Mouse (Mus musculus): ENCODE measurements around the gene Mrpl12. TPM values are rescaled to one million over a fixed set of nuclear protein-coding genes. Genes with fewer than 3 reads are reported as not detected.

Mrpl12 gene
- polyA plus RNA-seq, 1 experiment, result 218 TPM

GRCm38 (mm10) chr11:120491317-120492023 lies 7.1 kb downstream of the Mrpl12 start, which contains the start of gene Slc25a10:
Slc25a10 (plus strand) TSS chr11:120491840.
- Histone ChIP-seq H3K4me3 (peak within 1 kb of the TSS; percentile 68), H3K27me3 (ENCODE audit: control insufficient read depth, insufficient read depth, insufficient read length) (no peaks in the 10 kb centered on the region), H3K79me2 (ENCODE audit: control insufficient read depth, insufficient read depth) (peaks cover 14% of the 10 kb centered on the region), H3K36me3 (ENCODE audit: control insufficient read depth, insufficient read depth) (peaks cover 22% of the 10 kb centered on the region), H3ac (ENCODE audit: control insufficient read depth, insufficient read length) (peak within 1 kb of the TSS; percentile 79), H3K4me2 (ENCODE audit: low read depth) (peak within 1 kb of the TSS; percentile 85)
- TF ChIP-seq MYOD1 (IDR thresholded peaks at IDR 0.05; ENCODE audit: control insufficient read depth in 1 of 3, insufficient read length in 2 of 3, low read depth in 2 of 3), result peak in 1 of 3 experiments; percentile 48
- peak; percentile 79 for TF ChIP-seq POLR2AphosphoS2 (IDR thresholded peaks at IDR 0.05; ENCODE audit: insufficient read length, low read depth)
- no peak for TF ChIP-seq TCF12 (IDR thresholded peaks at IDR 0.05; ENCODE audit: insufficient read depth, poor library complexity, severe bottlenecking)
- peak; percentile 13 for TF ChIP-seq SRF (IDR thresholded peaks at IDR 0.05; ENCODE audit: control insufficient read depth, insufficient read length, low read depth)
- peak; percentile 83 for TF ChIP-seq E2F4 (IDR thresholded peaks at IDR 0.05; ENCODE audit: insufficient read depth)
- peak; percentile 86 for TF ChIP-seq POLR2A (IDR thresholded peaks at IDR 0.05; ENCODE audit: insufficient read length, low read depth)
- TF ChIP-seq MYOG (IDR thresholded peaks at IDR 0.05; ENCODE audit: control insufficient read depth in 1 of 3, insufficient read depth in 1 of 3, insufficient read length in 2 of 3, low read depth in 2 of 3), result peak in 1 of 3 experiments; percentile 19
- TF ChIP-seq REST (IDR thresholded peaks at IDR 0.05; ENCODE audit: insufficient read depth, insufficient read length), result no peak

GRCm38 (mm10) chr11:120492024-120492877 lies 7.8 kb downstream of the Mrpl12 start:
- peak overlapping the region; percentile 68 for H3K4me3 ChIP-seq
- peak overlapping the region; percentile 79 for H3ac ChIP-seq (ENCODE audit: control insufficient read depth, insufficient read length)
- peaks cover 14% of the 10 kb centered on the region for H3K36me3 ChIP-seq (ENCODE audit: control insufficient read depth, insufficient read depth)
- TF ChIP-seq CEBPB (IDR thresholded peaks at IDR 0.05; ENCODE audit: insufficient read depth, poor library complexity, severe bottlenecking), result no peak
- TF ChIP-seq USF1 (IDR thresholded peaks at IDR 0.05; ENCODE audit: low read depth), result peak; percentile 84
- no peak for TF ChIP-seq POLR2A (IDR thresholded peaks at IDR 0.05; ENCODE audit: insufficient read length, low read depth)
- no peak for TF ChIP-seq MAX (IDR thresholded peaks at IDR 0.05; ENCODE audit: low read depth)
- no peak for TF ChIP-seq TCF3 (IDR thresholded peaks at IDR 0.05; ENCODE audit: insufficient read length, low read depth)
- no peak for TF ChIP-seq TCF12 (IDR thresholded peaks at IDR 0.05; ENCODE audit: insufficient read depth, poor library complexity, severe bottlenecking)
- TF ChIP-seq MYOD1 (IDR thresholded peaks at IDR 0.05; ENCODE audit: control insufficient read depth in 1 of 3, insufficient read length in 2 of 3, low read depth in 2 of 3), result peak in 2 of 3 experiments; percentile 64 to 84
- TF ChIP-seq SRF (IDR thresholded peaks at IDR 0.05; ENCODE audit: control insufficient read depth, insufficient read length, low read depth), result peak; percentile 23
- no peak for TF ChIP-seq E2F4 (IDR thresholded peaks at IDR 0.05; ENCODE audit: insufficient read depth)
- TF ChIP-seq POLR2AphosphoS2 (IDR thresholded peaks at IDR 0.05; ENCODE audit: insufficient read length, low read depth), result no peak
- no peak for TF ChIP-seq REST (IDR thresholded peaks at IDR 0.05; ENCODE audit: insufficient read depth, insufficient read length)
- peak in 1 of 3 experiments; percentile 52 for TF ChIP-seq MYOG (IDR thresholded peaks at IDR 0.05; ENCODE audit: control insufficient read depth in 1 of 3, insufficient read depth in 1 of 3, insufficient read length in 2 of 3, low read depth in 2 of 3)
- H3K79me2 ChIP-seq (ENCODE audit: control insufficient read depth, insufficient read depth), result peaks cover 10% of the 10 kb centered on the region
- H3K4me2 ChIP-seq (ENCODE audit: low read depth), result peak overlapping the region; percentile 85
- no peaks in the 10 kb centered on the region for H3K27me3 ChIP-seq (ENCODE audit: control insufficient read depth, insufficient read depth, insufficient read length)

GRCm38 (mm10) chr11:120492878-120493203 lies 8.4 kb downstream of the Mrpl12 start:
- peak overlapping the region; percentile 85 for H3K4me2 ChIP-seq (ENCODE audit: low read depth)
- no peaks in the 10 kb centered on the region for H3K27me3 ChIP-seq (ENCODE audit: control insufficient read depth, insufficient read depth, insufficient read length)
- H3K4me3 ChIP-seq, result peak overlapping the region; percentile 68
- peak overlapping the region; percentile 79 for H3ac ChIP-seq (ENCODE audit: control insufficient read depth, insufficient read length)
- TF ChIP-seq MYOD1 (IDR thresholded peaks at IDR 0.05; ENCODE audit: control insufficient read depth in 1 of 3, insufficient read length in 2 of 3, low read depth in 2 of 3) (peak in 1 of 3 experiments; percentile 17), E2F4 (IDR thresholded peaks at IDR 0.05; ENCODE audit: insufficient read depth) (no peak)
- H3K36me3 ChIP-seq (ENCODE audit: control insufficient read depth, insufficient read depth), result peaks cover 8% of the 10 kb centered on the region
- peaks cover 10% of the 10 kb centered on the region for H3K79me2 ChIP-seq (ENCODE audit: control insufficient read depth, insufficient read depth)

DNA sequence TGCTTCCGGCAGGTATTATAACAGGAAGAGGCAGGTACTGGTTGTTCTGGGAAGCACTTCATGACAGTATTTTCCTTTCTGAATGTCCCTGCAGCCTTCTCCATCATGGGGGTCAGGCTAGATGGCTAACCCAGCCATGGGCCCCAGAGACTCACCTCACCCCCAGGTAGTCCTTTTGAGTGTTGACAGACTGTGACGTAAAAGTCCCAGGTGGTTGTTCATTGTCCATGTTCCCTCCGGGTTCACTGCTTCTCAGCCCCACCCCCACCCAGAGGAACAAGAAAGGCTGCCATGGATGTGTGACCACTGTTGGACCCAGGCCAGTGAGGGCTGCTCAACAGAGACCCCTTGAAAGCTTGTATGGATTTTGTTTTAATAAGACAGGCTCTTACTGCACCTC lies 8.9 kb downstream of the Mrpl12 start:
- H3K4me3 ChIP-seq, result peak overlapping the region; percentile 68
- H3K4me2 ChIP-seq (ENCODE audit: low read depth), result peak overlapping the region; percentile 85
- peaks cover 7% of the 10 kb centered on the region for H3K36me3 ChIP-seq (ENCODE audit: control insufficient read depth, insufficient read depth)
- TF ChIP-seq POLR2AphosphoS2 (IDR thresholded peaks at IDR 0.05; ENCODE audit: insufficient read length, low read depth) (no peak), POLR2A (IDR thresholded peaks at IDR 0.05; ENCODE audit: insufficient read length, low read depth) (no peak), MAX (IDR thresholded peaks at IDR 0.05; ENCODE audit: low read depth) (no peak), E2F4 (IDR thresholded peaks at IDR 0.05; ENCODE audit: insufficient read depth) (no peak), REST (IDR thresholded peaks at IDR 0.05; ENCODE audit: insufficient read depth, insufficient read length) (no peak), SRF (IDR thresholded peaks at IDR 0.05; ENCODE audit: control insufficient read depth, insufficient read length, low read depth) (no peak)
- no peak overlapping the region for H3ac ChIP-seq (ENCODE audit: control insufficient read depth, insufficient read length)
- H3K27me3 ChIP-seq (ENCODE audit: control insufficient read depth, insufficient read depth, insufficient read length), result no peaks in the 10 kb centered on the region
- H3K79me2 ChIP-seq (ENCODE audit: control insufficient read depth, insufficient read depth), result peaks cover 10% of the 10 kb centered on the region

DNA sequence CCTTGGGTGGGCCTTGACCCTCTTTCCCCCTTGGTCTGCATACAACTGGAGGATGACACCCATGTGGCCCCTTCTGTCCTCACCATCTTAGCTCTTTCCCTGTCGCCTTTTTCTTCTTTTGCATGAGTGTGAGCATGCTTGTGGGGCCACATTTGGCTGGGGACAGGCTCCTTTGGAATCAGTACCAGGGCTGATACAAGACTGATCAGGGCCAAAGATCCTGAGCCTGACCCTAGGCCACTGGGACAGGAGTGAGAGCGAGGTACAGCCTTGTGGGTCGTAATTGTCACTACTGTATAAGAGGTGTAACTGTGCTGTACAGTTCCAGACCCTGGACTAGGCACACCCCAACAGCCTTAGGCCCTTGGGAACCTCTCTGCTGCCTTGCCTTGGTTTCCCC lies 9.5 kb downstream of the Mrpl12 start:
- no peak overlapping the region for H3K4me2 ChIP-seq (ENCODE audit: low read depth)
- H3ac ChIP-seq (ENCODE audit: control insufficient read depth, insufficient read length), result no peak overlapping the region
- no peak overlapping the region for H3K4me3 ChIP-seq
- no peaks in the 10 kb centered on the region for H3K27me3 ChIP-seq (ENCODE audit: control insufficient read depth, insufficient read depth, insufficient read length)
- TF ChIP-seq E2F4 (IDR thresholded peaks at IDR 0.05; ENCODE audit: insufficient read depth) (no peak), SRF (IDR thresholded peaks at IDR 0.05; ENCODE audit: control insufficient read depth, insufficient read length, low read depth) (no peak), POLR2A (IDR thresholded peaks at IDR 0.05; ENCODE audit: insufficient read length, low read depth) (no peak), MAX (IDR thresholded peaks at IDR 0.05; ENCODE audit: low read depth) (no peak), MYOG (IDR thresholded peaks at IDR 0.05; ENCODE audit: control insufficient read depth in 1 of 3, insufficient read depth in 1 of 3, insufficient read length in 2 of 3, low read depth in 2 of 3) (no peak), MYOD1 (IDR thresholded peaks at IDR 0.05; ENCODE audit: control insufficient read depth in 1 of 3, insufficient read length in 2 of 3, low read depth in 2 of 3) (no peak), USF1 (IDR thresholded peaks at IDR 0.05; ENCODE audit: low read depth) (no peak), CEBPB (IDR thresholded peaks at IDR 0.05; ENCODE audit: insufficient read depth, poor library complexity, severe bottlenecking) (no peak), POLR2AphosphoS2 (IDR thresholded peaks at IDR 0.05; ENCODE audit: insufficient read length, low read depth) (no peak), REST (IDR thresholded peaks at IDR 0.05; ENCODE audit: insufficient read depth, insufficient read length) (no peak), TCF3 (IDR thresholded peaks at IDR 0.05; ENCODE audit: insufficient read length, low read depth) (no peak), TCF12 (IDR thresholded peaks at IDR 0.05; ENCODE audit: insufficient read depth, poor library complexity, severe bottlenecking) (no peak)
- H3K36me3 ChIP-seq (ENCODE audit: control insufficient read depth, insufficient read depth), result peaks cover 7% of the 10 kb centered on the region
- H3K79me2 ChIP-seq (ENCODE audit: control insufficient read depth, insufficient read depth), result peaks cover 10% of the 10 kb centered on the region
